Mouse (Mus musculus): ENCODE measurements around the gene Elmsan1.

DNA sequence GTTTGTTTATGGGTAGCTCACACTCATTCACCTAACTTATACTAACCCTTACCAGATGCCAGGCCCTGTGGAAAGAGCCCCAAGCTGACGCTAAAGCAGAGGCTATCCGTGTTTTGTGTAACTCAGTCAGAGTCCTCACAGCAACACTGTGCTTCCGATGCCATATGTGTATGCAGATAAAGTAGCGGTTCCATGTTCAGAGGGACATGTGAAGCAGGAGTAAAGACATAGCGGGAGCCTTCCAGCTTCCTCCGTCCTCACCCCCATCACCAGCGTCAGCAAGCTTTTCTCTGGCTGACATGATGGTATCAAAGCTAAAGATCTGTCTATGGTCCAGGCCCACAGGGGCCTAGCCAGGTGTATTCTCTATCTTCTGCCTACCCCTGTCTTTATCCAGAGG, 27.5 kb downstream of the Elmsan1 start:
- TF ChIP-seq TCF12 (IDR thresholded peaks at IDR 0.05; ENCODE audit: low read depth, low read length) (no peak), ZKSCAN1 (IDR thresholded peaks at IDR 0.05; ENCODE audit: borderline replicate concordance, low read depth, low read length) (no peak), POLR2A (IDR thresholded peaks at IDR 0.05; ENCODE audit: low read depth, low read length) (no peak), CTCF (conservative IDR thresholded peaks at IDR 0.05 in 1 of 2, IDR thresholded peaks at IDR 0.05 in 1 of 2; ENCODE audit: low read depth in 2 of 2, low read length in 2 of 2) (no peak), EP300 (IDR thresholded peaks at IDR 0.05; ENCODE audit: low read length) (no peak), CHD1 (IDR thresholded peaks at IDR 0.05; ENCODE audit: low read depth, low read length) (no peak), NELFE (IDR thresholded peaks at IDR 0.05; ENCODE audit: low read depth, low read length) (no peak)
